15 mouse cellular contexts compared by ENCODE assay signal in the genomic region with DNA sequence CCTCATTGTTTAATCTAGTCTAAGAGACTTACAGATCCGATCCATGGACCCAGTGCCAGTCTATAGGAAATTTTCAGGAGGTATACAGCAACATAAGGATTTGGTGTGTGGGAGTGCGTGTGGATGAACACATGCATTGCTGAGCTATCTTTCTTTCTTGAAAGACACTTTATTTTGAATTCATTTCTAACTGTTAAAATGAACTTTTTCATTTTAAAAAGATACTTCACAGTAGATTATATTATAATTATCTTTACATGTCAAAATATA.
DNase-seq lines count a peak whose midpoint lies in the region; ATAC-seq lines count a peak whose summit lies in the region.
"Had no signal": no experiment of that assay in that cellular context is flagged by ENCODE, and none has a peak within 500 bp of the region (broad histone marks: within the 10 kb centered on the region; RNA-seq: fewer than 3 reads in every experiment).

No protein-coding gene starts in this region.

- no peaks in the 10 kb centered on the region for H3K9me3 ChIP-seq in forebrain, embryonic 11.5 days (ENCODE audit: control insufficient read depth, low read length)
- H3K9me3 ChIP-seq: embryonic facial prominence, embryonic 10.5 days; hindbrain, embryonic 12.5 days had no signal

- no peak overlapping the region for H3K27ac ChIP-seq in forebrain, embryonic 11.5 days (ENCODE audit: low read depth, low read length)
- H3K27ac ChIP-seq: embryonic facial prominence, embryonic 10.5 days; hindbrain, embryonic 12.5 days had no signal

- WGBS in forebrain, embryonic 11.5 days, result 95% methylated on average over 2 of the region's 2 CpGs

- no peak overlapping the region for H3K4me2 ChIP-seq in forebrain, embryonic 11.5 days (ENCODE audit: low read depth, low read length, severe bottlenecking)
- H3K4me2 ChIP-seq: hindbrain, embryonic 12.5 days had no signal

- no peak overlapping the region for H3K4me3 ChIP-seq in forebrain, embryonic 11.5 days (ENCODE audit: low read depth, low read length)
- H3K4me3 ChIP-seq: embryonic facial prominence, embryonic 10.5 days; hindbrain, embryonic 12.5 days had no signal

- no peak for DNase-seq in frontal cortex, postnatal 36 days (ENCODE audit: low spot score in 2 of 2)
- DNase-seq in left cerebral cortex, adult 11 months (ENCODE audit: low spot score), result peak; percentile 12
- no peak for DNase-seq in left cerebral cortex, postnatal 4 days
- peak; percentile 35 to 40 for DNase-seq in right cerebral cortex, adult 2 months (ENCODE audit: low spot score in 2 of 2)
- DNase-seq in right cerebral cortex, postnatal 14 days, result no peak
- DNase-seq in forebrain, embryonic 11.5 days (ENCODE audit: low spot score), result no peak
- DNase-seq: adrenal gland, postnatal 10 days; cerebellum, postnatal 10 days; heart, postnatal 10 days; heart, postnatal 4 days had no signal

- no peaks in the 10 kb centered on the region for H3K4me1 ChIP-seq in forebrain, embryonic 11.5 days (replicated peaks; ENCODE audit: control insufficient read depth, insufficient read depth, low read length)
- H3K4me1 ChIP-seq: embryonic facial prominence, embryonic 10.5 days; hindbrain, embryonic 12.5 days had no signal

- intact Hi-C loops in left cerebral cortex, postnatal 4 days (cut with DNase I), result no loop called here

- H3K9ac ChIP-seq in forebrain, embryonic 11.5 days (ENCODE audit: low read length), result no peak overlapping the region
- H3K9ac ChIP-seq: hindbrain, embryonic 12.5 days had no signal

- peak; percentile 89 for ATAC-seq in frontal cortex, adult (ENCODE audit: low TSS enrichment)
- ATAC-seq in forebrain, embryonic 11.5 days (replicated peaks; ENCODE audit: low FRiP score), result no peak
- ATAC-seq: forebrain, embryonic 14.5 days; hindbrain, embryonic 16.5 days had no signal

- H3K36me3 ChIP-seq in forebrain, embryonic 11.5 days (ENCODE audit: control insufficient read depth, insufficient read depth, low read length), result peaks cover 6% of the 10 kb centered on the region; the same call in 1 of the 2 replicates

- no peaks in the 10 kb centered on the region for H3K27me3 ChIP-seq in forebrain, embryonic 11.5 days (ENCODE audit: control insufficient read depth, insufficient read depth, low read length)
- H3K27me3 ChIP-seq: hindbrain, embryonic 12.5 days had no signal

Comparison
In these comparisons a context has a peak if more than half of its experiments do, and no peak if none do; other contexts are left out.
1. DNase-seq: peak in left cerebral cortex, adult 11 months (single experiment) and right cerebral cortex, adult 2 months (2 of 2); none in frontal cortex, postnatal 36 days (0 of 2), left cerebral cortex, postnatal 4 days (single experiment), right cerebral cortex, postnatal 14 days (single experiment) and forebrain, embryonic 11.5 days (single experiment).